Mouse (Mus musculus): ENCODE results near the gene Tmpo. TPM values are rescaled to one million over a fixed set of nuclear protein-coding genes. Genes with fewer than 3 reads are reported as not detected.
"Not testable (repeated sequence)": the region's sequence is repeated elsewhere in the genome, so short reads cannot be mapped to it uniquely, and the experiment has no call there.

Tmpo gene
- polyA plus RNA-seq, 1 experiment: 10.0 TPM

GRCm38 (mm10) chr10:91195680-91196079 is 14.6 kb upstream of the Tmpo start:
- H3K4me3 ChIP-seq (ENCODE audit: insufficient read depth, low read depth, low read length): no peak overlapping the region
- no peaks in the 10 kb centered on the region for H3K4me1 ChIP-seq (ENCODE audit: control insufficient read depth, insufficient read depth, insufficient read length, low read length)
- H3K27ac ChIP-seq (replicated peaks; ENCODE audit: low read depth, low read length): no peak overlapping the region

- Histone ChIP-seq H3K27ac (replicated peaks; ENCODE audit: low read depth, low read length) (no peak overlapping the region), H3K4me3 (ENCODE audit: insufficient read depth, low read depth, low read length) (no peak overlapping the region), H3K4me1 (ENCODE audit: control insufficient read depth, insufficient read depth, insufficient read length, low read length) (no peaks in the 10 kb centered on the region)
Observed at GRCm38 (mm10) chr10:91195091-91195490, 14.0 kb upstream of the Tmpo start.

DNA sequence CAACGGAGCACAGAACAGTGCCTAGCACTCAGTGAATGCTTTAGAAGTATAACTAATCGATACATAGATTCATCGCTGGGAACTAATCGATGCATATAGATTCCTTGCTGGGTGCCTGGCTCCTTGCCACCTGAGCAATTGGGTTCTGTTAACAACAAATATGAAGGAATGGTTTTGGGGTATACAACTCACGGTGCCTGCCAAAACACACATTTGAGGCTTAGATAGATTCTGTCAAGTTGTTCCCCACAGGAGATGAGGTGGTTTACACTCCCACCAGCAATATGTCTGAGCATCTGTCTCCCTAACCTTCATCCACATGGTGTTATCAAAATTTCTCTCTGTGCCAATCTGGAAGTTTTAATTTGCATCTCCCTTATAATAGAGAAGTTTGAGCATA is 10.7 kb upstream of the Tmpo start:
- Histone ChIP-seq H3K4me3 (ENCODE audit: insufficient read depth, low read depth, low read length) (no peak overlapping the region), H3K4me1 (ENCODE audit: control insufficient read depth, insufficient read depth, insufficient read length, low read length) (no peaks in the 10 kb centered on the region), H3K27ac (replicated peaks; ENCODE audit: low read depth, low read length) (no peak overlapping the region)

- no peak overlapping the region for H3K27ac ChIP-seq (replicated peaks; ENCODE audit: low read depth, low read length)
- H3K4me1 ChIP-seq (ENCODE audit: control insufficient read depth, insufficient read depth, insufficient read length, low read length): no peaks in the 10 kb centered on the region
- no peak overlapping the region for H3K4me3 ChIP-seq (ENCODE audit: insufficient read depth, low read depth, low read length)
Observed at GRCm38 (mm10) chr10:91189476-91189875, 8.4 kb upstream of the Tmpo start.

- Histone ChIP-seq H3K4me3 (ENCODE audit: insufficient read depth, low read depth, low read length) (no peak overlapping the region), H3K27ac (replicated peaks; ENCODE audit: low read depth, low read length) (no peak overlapping the region), H3K4me1 (ENCODE audit: control insufficient read depth, insufficient read depth, insufficient read length, low read length) (no peaks in the 10 kb centered on the region)
Observed at GRCm38 (mm10) chr10:91188684-91189287, 7.7 kb upstream of the Tmpo start.

- Histone ChIP-seq H3K4me1 (ENCODE audit: control insufficient read depth, insufficient read depth, insufficient read length, low read length) (0 out of 2 replicates have a peak, but pooled peaks cover 2% of the 10 kb centered on the region), H3K4me3 (ENCODE audit: insufficient read depth, low read depth, low read length) (peak overlapping the region; percentile 59), H3K27ac (replicated peaks; ENCODE audit: low read depth, low read length) (peak overlapping the region; percentile 75; the same call in 1 of the 2 replicates)
Observed at GRCm38 (mm10) chr10:91187872-91188271, 6.8 kb upstream of the Tmpo start.

- Histone ChIP-seq H3K4me1 (ENCODE audit: control insufficient read depth, insufficient read depth, insufficient read length, low read length) (0 out of 2 replicates have a peak, but pooled peaks cover 2% of the 10 kb centered on the region), H3K4me3 (ENCODE audit: insufficient read depth, low read depth, low read length) (peak overlapping the region; percentile 4; the same call in 1 of the 2 replicates), H3K27ac (replicated peaks; ENCODE audit: low read depth, low read length) (no peak overlapping the region)
Observed at GRCm38 (mm10) chr10:91187349-91187748, 6.2 kb upstream of the Tmpo start.

DNA sequence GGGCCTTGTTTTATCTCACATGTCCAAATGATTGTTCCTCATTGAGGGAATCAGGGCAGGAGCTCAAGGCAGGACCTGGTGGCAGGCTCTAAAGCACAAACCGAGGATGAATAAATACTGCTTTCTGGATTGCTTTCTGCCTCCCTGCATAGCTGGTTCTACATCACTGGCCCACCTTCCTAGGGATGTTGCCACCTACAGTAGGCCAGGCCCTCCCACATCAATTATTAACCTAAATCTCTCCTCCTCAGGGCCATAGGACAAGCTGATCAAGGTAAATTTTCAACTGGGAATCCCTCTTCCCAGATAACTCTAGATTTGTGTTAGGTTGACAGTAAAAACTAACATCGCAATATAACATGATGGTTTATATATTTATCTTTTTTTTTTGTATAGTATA is 4.6 kb upstream of the Tmpo start:
- 0 out of 2 replicates have a peak, but pooled peaks cover 2% of the 10 kb centered on the region for H3K4me1 ChIP-seq (ENCODE audit: control insufficient read depth, insufficient read depth, insufficient read length, low read length)
- no peak overlapping the region for H3K4me3 ChIP-seq (ENCODE audit: insufficient read depth, low read depth, low read length)
- no peak overlapping the region for H3K27ac ChIP-seq (replicated peaks; ENCODE audit: low read depth, low read length)

GRCm38 (mm10) chr10:91184893-91185292 is 3.8 kb upstream of the Tmpo start:
- not testable (repeated sequence) for H3K4me1 ChIP-seq (ENCODE audit: control insufficient read depth, insufficient read depth, insufficient read length, low read length); H3K27ac ChIP-seq (replicated peaks; ENCODE audit: low read depth, low read length); H3K4me3 ChIP-seq (ENCODE audit: insufficient read depth, low read depth, low read length)

DNA sequence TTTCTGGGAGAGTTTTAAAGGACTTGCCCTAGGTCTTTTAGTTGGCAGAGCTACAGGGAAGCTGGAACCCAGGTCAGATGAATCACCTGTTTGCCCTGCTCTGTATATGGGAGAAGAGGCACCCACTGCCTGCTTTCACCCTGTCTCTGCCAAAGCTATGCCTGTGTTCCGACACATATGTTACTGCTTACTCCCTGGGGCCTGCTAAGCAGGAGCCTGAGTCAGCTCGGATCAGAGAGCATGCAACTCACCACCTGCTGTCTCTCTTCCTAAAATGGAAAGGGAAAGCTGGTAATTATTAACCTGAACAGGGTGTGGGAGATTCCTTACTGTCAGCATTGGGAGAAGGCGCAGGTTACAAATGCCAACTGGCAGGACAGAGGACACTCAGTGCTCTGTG is 2.2 kb upstream of the Tmpo start:
- Histone ChIP-seq H3K4me1 (ENCODE audit: control insufficient read depth, insufficient read depth, insufficient read length, low read length) (peaks cover 5% of the 10 kb centered on the region; the same call in 1 of the 2 replicates), H3K27ac (replicated peaks; ENCODE audit: low read depth, low read length) (no peak overlapping the region), H3K4me3 (ENCODE audit: insufficient read depth, low read depth, low read length) (no peak overlapping the region)

GRCm38 (mm10) chr10:91182291-91182990 is 1.3 kb upstream of the Tmpo start:
- H3K4me3 ChIP-seq (ENCODE audit: insufficient read depth, low read depth, low read length): peak overlapping the region; percentile 69
- H3K4me1 ChIP-seq (ENCODE audit: control insufficient read depth, insufficient read depth, insufficient read length, low read length): peaks cover 5% of the 10 kb centered on the region; the same call in 1 of the 2 replicates
- peak overlapping the region; percentile 83 for H3K27ac ChIP-seq (replicated peaks; ENCODE audit: low read depth, low read length)

GRCm38 (mm10) chr10:91181461-91182288 is 560 bp upstream of the Tmpo start:
- H3K4me1 ChIP-seq (ENCODE audit: control insufficient read depth, insufficient read depth, insufficient read length, low read length): peaks cover 5% of the 10 kb centered on the region; the same call in 1 of the 2 replicates
- peak overlapping the region; percentile 91 for H3K27ac ChIP-seq (replicated peaks; ENCODE audit: low read depth, low read length)
- H3K4me3 ChIP-seq (ENCODE audit: insufficient read depth, low read depth, low read length): peak overlapping the region; percentile 69

GRCm38 (mm10) chr10:91180301-91180700 is 814 bp downstream of the Tmpo start:
- Histone ChIP-seq H3K4me3 (ENCODE audit: insufficient read depth, low read depth, low read length) (peak overlapping the region; percentile 57), H3K27ac (replicated peaks; ENCODE audit: low read depth, low read length) (peak overlapping the region; percentile 53), H3K4me1 (ENCODE audit: control insufficient read depth, insufficient read depth, insufficient read length, low read length) (peaks cover 5% of the 10 kb centered on the region; the same call in 1 of the 2 replicates)

- peak overlapping the region; percentile 33 for H3K27ac ChIP-seq (replicated peaks; ENCODE audit: low read depth, low read length)
- no peak overlapping the region for H3K4me3 ChIP-seq (ENCODE audit: insufficient read depth, low read depth, low read length)
- H3K4me1 ChIP-seq (ENCODE audit: control insufficient read depth, insufficient read depth, insufficient read length, low read length): peaks cover 5% of the 10 kb centered on the region; the same call in 1 of the 2 replicates
Observed at GRCm38 (mm10) chr10:91179834-91180233, 1.3 kb downstream of the Tmpo start.

DNA sequence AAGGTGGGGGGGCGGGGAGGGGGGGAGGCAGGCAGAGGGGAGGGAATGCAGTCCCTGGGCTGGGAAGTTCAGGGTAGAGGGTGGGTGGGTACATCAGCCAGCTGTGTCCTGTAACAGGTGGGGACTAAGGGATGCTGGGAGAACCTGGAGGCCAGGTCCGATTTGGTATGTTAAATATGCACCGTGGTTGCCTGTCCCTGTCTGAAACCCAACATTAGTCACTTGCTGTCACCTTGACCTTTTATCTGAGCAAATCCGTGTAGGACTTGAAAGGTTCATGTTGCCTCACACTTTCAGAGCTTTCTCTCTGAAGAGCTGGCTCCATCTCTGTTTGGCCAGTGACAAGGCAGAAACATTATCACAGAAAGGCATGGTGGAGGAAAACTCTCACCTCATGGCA is 3.9 kb downstream of the Tmpo start:
- H3K4me1 ChIP-seq (ENCODE audit: control insufficient read depth, insufficient read depth, insufficient read length, low read length): peaks cover 3% of the 10 kb centered on the region; the same call in 1 of the 2 replicates
- no peak overlapping the region for H3K27ac ChIP-seq (replicated peaks; ENCODE audit: low read depth, low read length)
- H3K4me3 ChIP-seq (ENCODE audit: insufficient read depth, low read depth, low read length): no peak overlapping the region
